Mouse (Mus musculus) frontal cortex, postnatal 10 days (tissue): ENCODE results near the gene Piwil1.
"Not testable (repeated sequence)": the region's sequence is repeated elsewhere in the genome, so short reads cannot be mapped to it uniquely, and the experiment has no call there.

ENCODE experiments used
- DNase-seq, 2 experiments: peaks; one replicate each; pipeline ENCODE4 v3.0.0; 2022; ENCODE audit warnings: low spot score in 2 of 2, mixed read lengths in 1 of 2

Piwil1 gene

GRCm38 (mm10) chr5:128710596-128710995, 8.3 kb downstream of the Piwil1 start:
- no peak for DNase-seq

DNA sequence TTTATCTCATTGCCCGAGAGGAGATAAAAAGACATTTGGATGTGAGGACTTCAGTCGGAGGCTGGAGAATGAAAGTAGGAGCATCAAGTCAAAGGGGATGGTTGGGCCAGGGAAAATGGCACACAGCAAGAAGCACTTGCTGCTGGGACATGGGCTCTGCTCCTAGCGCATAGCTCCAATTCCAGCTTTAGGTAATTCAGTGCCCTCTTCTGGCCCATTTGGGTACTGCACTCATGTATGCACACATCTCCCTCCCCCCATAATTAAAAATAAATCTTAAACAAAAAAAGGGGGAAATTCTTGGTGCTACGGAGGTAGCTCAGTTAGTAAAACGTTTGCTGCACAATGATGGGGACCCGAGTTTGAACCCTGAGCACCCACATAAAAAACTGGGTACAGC, 9.5 kb downstream of the Piwil1 start:
- DNase-seq: no peak

DNA sequence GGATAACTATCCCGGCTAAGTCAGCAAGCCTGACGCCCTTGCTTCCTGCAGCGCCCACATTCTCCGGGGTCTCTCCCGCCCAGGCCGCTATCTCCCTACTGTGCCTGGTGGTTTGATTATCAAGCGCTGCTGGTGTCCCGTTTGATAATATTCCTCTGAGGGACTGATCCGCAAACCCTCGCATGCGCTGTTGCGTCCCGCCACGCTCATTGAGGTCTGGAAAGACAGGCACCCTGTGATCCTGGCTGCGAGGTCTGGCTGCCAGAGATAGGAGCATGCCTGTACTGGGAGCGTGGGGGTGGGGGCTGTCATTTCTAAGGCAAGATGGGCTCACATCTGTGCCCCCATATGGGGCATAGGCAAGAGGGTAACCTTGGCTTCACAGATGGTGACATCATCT, 12.8 kb downstream of the Piwil1 start:
- no peak for DNase-seq

GRCm38 (mm10) chr5:128720461-128720860, 18.1 kb downstream of the Piwil1 start:
- DNase-seq: not testable (repeated sequence)

DNA sequence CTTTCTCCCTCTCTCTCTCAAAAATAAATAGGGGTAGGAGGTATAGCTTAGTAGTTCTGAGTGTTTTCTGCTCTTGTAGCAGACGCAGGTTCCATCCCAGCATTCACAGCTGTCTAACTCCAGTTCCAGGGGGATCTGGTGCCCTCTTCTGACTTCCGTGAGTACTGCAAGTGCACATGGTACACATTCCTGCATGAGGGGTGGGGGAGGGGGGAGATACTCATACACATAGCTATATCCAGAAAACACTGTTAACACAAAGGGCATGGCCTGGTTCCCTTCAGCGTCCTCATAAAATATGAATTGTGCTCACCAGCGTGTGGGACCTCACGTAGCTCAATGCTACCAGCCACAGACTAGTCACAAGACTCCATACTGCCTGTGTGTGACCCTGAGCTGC, 27.0 kb downstream of the Piwil1 start:
- no peak for DNase-seq

GRCm38 (mm10) chr5:128730634-128731033, 28.3 kb downstream of the Piwil1 start:
- peak in 1 of 2 experiments; percentile 40 for DNase-seq

DNA sequence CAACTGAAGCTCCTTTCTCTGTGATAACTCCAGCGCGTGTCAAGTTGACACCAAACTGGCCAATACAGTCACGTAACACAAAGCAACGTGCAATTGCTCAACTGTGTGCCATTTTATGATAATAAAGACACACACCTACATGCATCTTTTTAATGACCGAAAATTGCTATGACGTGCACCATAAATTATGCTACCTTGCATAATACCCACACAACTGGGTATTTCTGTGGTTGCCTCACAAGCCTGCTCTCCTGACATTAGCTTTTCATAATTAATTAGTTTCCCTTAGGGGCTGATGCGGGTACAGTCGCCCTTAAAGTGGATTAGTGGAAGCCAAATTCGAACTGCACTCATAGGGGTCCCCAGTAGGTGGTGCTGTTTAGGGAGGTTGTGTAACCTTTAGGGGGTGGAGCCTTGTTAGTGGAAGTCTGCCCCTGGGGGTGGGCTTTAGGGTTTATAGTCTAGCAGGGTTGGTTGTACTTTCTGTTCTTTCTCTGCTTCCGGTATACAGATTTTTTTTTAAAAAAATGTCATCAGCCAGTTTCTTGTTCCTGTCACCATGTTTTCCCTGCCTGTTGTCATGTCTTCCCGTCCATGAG, 30.2 kb downstream of the Piwil1 start:
- no peak for DNase-seq

GRCm38 (mm10) chr5:128733955-128734354, 31.6 kb downstream of the Piwil1 start:
- peak in 1 of 2 experiments; percentile 49 for DNase-seq

DNA sequence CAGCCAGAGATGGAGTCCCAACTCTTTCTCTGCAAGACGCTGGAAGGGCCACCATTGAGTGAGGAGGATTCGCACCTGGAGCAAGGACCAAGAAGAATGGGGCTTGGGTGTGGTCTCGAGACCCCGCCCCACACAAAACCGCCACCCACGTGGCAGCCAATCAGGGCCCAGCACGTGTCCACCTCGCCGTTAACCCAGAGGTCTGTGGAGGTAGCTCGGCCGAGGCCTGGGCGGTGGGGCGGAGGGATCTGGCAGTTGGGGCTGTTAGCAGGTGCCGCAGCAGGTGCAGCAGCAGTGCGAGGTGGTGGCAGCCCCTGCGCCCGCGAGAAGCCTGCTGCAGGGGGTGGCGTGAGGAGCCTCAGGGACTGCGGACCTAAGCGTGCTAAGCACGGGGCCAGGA, 33.6 kb downstream of the Piwil1 start:
- DNase-seq: no peak

- no peak for DNase-seq
Observed at GRCm38 (mm10) chr5:128739168-128739837, 37.0 kb downstream of the Piwil1 start.

- DNase-seq: no peak
Observed at GRCm38 (mm10) chr5:128739838-128740171, 37.5 kb downstream of the Piwil1 start.

GRCm38 (mm10) chr5:128744351-128744750, 42.0 kb downstream of the Piwil1 start:
- DNase-seq: no peak

DNA sequence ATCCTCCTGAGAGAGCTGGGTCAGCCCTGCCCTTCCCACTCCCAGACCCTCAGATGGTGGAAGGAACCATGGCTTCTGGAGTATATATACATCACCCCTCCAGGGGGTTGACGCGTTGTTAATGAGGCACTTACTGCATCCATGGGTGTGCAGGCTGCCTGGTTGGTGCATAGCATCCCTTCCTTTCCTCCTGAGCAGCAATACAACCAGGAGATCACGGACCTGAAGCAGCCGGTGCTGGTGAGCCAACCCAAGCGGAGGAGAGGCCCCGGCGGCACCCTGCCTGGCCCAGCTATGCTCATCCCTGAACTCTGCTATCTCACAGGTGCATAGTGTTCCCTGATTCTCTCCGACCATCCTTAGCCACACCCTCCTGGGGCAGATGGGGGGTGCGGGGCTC, 42.9 kb downstream of the Piwil1 start:
- DNase-seq: peak in 1 of 2 experiments; percentile 4

- DNase-seq: peak in 1 of 2 experiments; percentile 27
Observed at GRCm38 (mm10) chr5:128746261-128746660, 43.9 kb downstream of the Piwil1 start.

DNA sequence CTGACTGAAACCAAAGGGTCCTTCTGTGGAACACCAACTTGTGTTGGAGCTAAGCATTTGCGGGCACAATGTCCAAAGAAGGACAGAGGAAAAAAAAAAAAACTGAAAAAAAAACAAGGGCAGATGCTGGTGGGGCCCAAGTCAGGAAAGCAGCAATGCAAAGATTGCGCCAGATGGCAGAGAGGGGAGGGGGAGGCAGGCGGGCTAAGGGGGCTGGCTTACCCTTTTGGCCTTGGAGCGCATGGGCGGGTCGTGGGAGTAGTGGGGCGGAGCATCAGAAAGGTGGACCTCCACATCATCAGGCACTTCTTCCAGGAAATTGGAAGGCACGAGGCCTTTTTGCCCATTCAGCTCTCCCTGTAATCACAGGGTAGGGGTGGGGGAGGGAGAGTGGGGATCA, 58.8 kb downstream of the Piwil1 start:
- DNase-seq: no peak

DNA sequence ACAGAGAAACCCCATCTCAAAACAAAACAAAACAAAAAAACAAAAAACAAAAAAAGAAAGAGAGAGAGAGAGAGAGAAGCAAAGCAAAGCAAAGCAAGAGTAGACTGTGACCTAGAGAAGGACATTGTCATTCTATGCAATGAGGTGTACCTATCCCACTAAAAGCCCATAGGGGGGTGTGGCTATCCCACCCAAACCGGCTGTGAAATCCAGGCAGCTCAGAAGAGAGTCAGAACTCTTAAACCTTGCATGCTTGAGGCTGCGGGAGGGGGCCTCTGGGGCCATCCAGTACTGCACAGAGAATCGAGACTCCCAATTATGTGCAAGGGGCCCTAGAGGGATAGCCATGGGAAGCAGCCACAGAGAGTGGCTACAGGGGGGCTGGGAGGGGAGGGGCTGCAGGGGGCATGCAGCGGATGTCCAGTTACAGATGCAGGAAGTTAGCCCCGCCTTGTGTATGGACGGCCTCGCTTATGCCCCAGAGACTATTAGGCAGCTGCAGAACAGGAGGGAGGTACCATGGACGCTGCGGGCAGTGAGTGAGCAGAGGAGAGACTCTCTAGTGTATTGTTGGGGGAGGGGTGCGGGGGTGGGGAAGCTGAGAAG, 66.8 kb downstream of the Piwil1 start:
- no peak for DNase-seq

GRCm38 (mm10) chr5:128776386-128776785, 74.1 kb downstream of the Piwil1 start:
- DNase-seq: no peak

DNA sequence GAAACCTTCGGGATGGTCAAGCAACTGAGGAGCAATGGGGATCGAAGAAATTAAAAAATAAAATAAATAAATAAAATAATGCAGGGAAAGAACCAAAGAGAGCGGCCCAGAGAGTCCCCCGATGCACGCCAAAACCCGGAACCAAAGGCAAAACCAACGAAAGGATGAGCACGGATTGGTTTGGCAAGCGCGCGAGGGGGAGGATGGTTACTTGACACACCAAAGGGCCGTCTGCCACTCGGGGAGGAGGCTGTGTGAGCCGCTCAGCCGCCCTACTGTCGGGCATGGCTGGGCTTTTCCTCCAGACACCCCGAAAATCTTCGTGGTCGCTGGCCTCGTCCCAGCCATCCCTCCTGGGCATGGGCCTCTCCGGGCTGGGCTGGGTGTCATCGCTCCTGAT, 79.3 kb downstream of the Piwil1 start:
- DNase-seq: no peak

DNA sequence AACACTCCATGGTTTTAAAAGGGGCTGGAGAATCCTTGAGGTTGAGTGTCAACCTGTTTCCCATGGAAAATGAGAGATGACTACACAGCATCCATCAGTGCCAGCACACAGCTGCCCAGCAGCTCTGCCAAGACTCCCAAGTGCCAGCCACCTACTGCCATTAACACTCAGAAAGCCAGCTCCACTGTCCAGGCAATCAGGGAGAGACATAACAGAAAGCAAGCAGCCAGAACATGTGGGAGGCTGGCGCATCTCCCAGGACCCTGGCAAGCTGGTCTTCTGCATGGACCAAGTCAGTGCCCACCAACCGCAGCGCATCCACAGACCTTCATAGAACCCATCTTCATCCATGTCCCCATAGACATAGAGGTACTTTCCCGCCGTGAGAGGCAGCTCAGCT, 98.3 kb downstream of the Piwil1 start:
- DNase-seq: no peak
